Mouse (Mus musculus): ENCODE measurements around the gene AL731706.2.

GRCm38 (mm10) chr2:136894494-136894893 is 9.0 kb upstream of the AL731706.2 start:
- no peak for TF ChIP-seq CTCF (IDR thresholded peaks at IDR 0.05; ENCODE audit: low read depth)
- TF ChIP-seq EP300 (optimal IDR thresholded peaks at IDR 0.05): no peak
